Mouse (Mus musculus): ENCODE results near the gene Igsf3. TPM values are rescaled to one million over a fixed set of nuclear protein-coding genes. Genes with fewer than 3 reads are reported as not detected.

Igsf3 gene
- total and polyA plus RNA-seq, 2 experiments from 2014 or later = 74.0 to 77.0 TPM

DNA sequence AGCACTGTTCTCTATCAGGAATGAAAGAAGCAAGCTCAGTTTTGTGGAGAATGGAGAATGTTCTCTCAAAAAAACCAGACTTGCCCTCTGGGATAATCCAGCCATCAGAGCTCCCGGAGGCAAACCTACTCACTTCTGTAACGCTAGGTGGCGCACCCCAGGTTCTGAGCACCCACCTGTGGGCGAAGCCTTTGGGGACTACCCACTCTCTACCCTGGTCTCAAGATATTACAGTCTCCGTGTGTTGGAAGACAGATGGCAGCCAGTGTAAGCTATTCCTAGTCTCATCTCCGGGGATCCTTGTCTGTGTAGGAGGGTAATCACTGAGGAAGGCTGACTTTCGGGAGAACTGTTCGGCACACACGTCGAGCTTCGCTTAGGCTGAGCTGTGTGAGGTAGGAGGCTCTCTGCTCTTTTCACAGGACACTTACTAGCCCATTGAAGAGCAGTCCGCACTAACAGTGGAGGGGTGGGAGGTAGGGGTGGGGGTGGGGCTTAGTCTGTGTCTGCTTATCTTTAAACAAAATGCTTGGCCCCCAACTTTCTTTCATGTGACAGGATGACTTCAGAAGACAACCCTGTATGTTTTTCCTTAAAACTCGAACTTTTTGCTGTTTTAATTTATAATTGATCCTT, 4.4 kb upstream of the Igsf3 start:
- H3K9ac ChIP-seq = no peak overlapping the region
- no peaks in the 10 kb centered on the region for H3K27me3 ChIP-seq (ENCODE audit: insufficient read depth, low read length)
- TF ChIP-seq CTCF (IDR thresholded peaks at IDR 0.05; ENCODE audit: low read depth) = peak; percentile 69
- peaks cover 10% of the 10 kb centered on the region for H3K4me1 ChIP-seq (ENCODE audit: insufficient read depth)
- no peak overlapping the region for H3K4me3 ChIP-seq (ENCODE audit: low read depth, low read length)
- no peaks in the 10 kb centered on the region for H3K9me3 ChIP-seq (ENCODE audit: low read length)
- no peak overlapping the region for H3K27ac ChIP-seq (ENCODE audit: low read depth, low read length)
- ATAC-seq (0 out of 2 replicates have a peak, but pooled peaks have one; percentile 1), DNase-seq (peak; percentile 58)
- 32% methylated on average over 13 of the region's 13 CpGs for WGBS
- H3K36me3 ChIP-seq (ENCODE audit: insufficient read depth) = no peaks in the 10 kb centered on the region
- no peak overlapping the region for H3K4me2 ChIP-seq (ENCODE audit: low read depth)

DNA sequence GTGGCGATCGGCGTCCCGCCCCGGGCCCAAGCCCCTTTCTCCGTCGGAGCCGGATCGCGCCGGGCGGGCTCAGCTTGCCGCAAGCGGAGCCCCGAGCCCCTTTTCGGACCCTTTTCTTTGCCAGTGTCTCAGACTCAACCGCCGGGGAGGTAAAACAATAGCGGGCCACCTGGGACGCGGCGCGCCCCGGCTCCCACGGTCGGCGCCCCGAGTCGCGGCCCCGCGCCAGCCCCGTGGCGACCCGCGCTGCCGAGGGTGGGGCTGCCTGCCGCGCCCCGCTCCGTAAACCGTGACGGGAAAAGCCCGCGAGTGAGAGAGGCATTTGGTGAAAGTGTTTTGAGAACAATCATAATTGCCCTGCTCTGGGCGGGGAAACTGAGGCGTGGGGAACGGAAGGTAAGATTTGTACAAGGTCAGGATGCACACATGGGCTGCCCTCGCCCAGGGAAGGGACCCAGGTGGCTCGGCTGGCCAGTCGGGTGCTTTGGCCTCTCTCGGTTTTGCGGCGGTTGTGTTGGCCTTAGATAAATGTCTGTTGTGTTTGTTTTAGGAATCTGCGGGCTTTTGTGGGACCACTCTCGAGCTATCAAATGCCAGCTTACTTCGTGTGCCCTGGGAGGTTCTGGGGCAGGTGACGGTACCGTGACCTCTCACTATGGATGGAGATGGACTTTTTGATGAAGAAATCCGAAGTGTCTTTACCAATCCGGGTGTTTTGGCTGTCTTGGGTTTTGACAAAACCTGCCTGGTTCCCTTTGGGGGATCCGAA, 557 bp downstream of the Igsf3 start:
- H3K4me3 ChIP-seq (ENCODE audit: low read depth, low read length) = peak overlapping the region; percentile 81
- ATAC-seq (peak; percentile 30), DNase-seq (no peak)
- peak overlapping the region; percentile 81 for H3K4me2 ChIP-seq (ENCODE audit: low read depth)
- H3K9me3 ChIP-seq (ENCODE audit: low read length) = no peaks in the 10 kb centered on the region
- H3K27ac ChIP-seq (ENCODE audit: low read depth, low read length) = peak overlapping the region; percentile 78
- 4% methylated on average over 50 of the region's 62 CpGs for WGBS
- no peaks in the 10 kb centered on the region for H3K36me3 ChIP-seq (ENCODE audit: insufficient read depth)
- peak overlapping the region; percentile 87 for H3K9ac ChIP-seq
- H3K27me3 ChIP-seq (ENCODE audit: insufficient read depth, low read length) = no peaks in the 10 kb centered on the region
- peaks cover 36% of the 10 kb centered on the region for H3K4me1 ChIP-seq (ENCODE audit: insufficient read depth)
- no peak for TF ChIP-seq CTCF (IDR thresholded peaks at IDR 0.05; ENCODE audit: low read depth)

DNA sequence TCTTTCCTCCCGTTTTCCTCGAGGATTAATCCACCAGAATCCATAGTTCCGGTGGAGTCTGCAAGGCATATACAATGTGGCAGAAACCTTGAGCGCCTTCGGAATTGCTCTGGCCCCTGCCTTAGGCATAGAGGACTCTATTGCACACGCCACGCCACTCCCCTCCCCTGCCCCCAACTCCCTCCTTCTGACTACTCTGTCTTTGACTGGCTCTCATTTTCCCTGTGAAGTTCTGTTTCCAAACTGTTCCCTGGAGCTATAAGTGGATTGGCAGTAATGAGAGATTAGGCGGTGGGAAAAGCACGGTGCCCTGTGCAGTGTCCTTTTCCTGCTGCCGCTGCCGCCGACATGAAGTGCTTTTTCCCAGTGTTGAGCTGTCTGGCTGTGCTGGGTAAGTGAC, 1.2 kb downstream of the Igsf3 start:
- H3K4me1 ChIP-seq (ENCODE audit: insufficient read depth) = peaks cover 36% of the 10 kb centered on the region
- no peaks in the 10 kb centered on the region for H3K36me3 ChIP-seq (ENCODE audit: insufficient read depth)
- DNase-seq (peak; percentile 64), ATAC-seq (peak; percentile 48)
- H3K9ac ChIP-seq = peak overlapping the region; percentile 87
- no peak for TF ChIP-seq CTCF (IDR thresholded peaks at IDR 0.05; ENCODE audit: low read depth)
- no peaks in the 10 kb centered on the region for H3K27me3 ChIP-seq (ENCODE audit: insufficient read depth, low read length)
- H3K9me3 ChIP-seq (ENCODE audit: low read length) = no peaks in the 10 kb centered on the region
- peak overlapping the region; percentile 78 for H3K27ac ChIP-seq (ENCODE audit: low read depth, low read length)
- WGBS = 2% methylated on average over 12 of the region's 12 CpGs
- H3K4me2 ChIP-seq (ENCODE audit: low read depth) = peak overlapping the region; percentile 81
- peak overlapping the region; percentile 81 for H3K4me3 ChIP-seq (ENCODE audit: low read depth, low read length)

DNA sequence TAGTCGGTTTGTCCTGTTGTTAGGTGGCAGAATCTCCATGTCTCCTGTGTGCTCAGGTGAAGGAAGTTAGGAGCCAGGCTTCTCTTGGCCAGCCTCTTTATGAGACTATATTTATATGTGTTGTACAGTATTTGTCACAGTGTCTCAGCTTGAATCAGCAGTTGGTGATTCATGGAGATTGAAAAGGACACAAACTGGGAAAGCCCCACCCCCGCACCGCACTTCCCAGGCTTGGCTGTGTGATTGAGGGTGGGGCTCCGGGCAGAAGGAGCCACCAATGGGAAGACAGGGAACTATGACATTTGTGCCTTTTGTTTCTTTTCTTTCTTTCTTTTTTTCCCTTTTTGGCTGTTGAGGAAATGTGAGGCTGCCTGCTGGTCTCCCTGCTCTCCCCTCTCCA, 2.9 kb downstream of the Igsf3 start:
- Histone ChIP-seq H3K9ac (peak overlapping the region; percentile 49), H3K4me2 (ENCODE audit: low read depth) (peak overlapping the region; percentile 81), H3K36me3 (ENCODE audit: insufficient read depth) (no peaks in the 10 kb centered on the region), H3K9me3 (ENCODE audit: low read length) (no peaks in the 10 kb centered on the region), H3K4me1 (ENCODE audit: insufficient read depth) (peaks cover 36% of the 10 kb centered on the region), H3K27me3 (ENCODE audit: insufficient read depth, low read length) (no peaks in the 10 kb centered on the region), H3K4me3 (ENCODE audit: low read depth, low read length) (peak overlapping the region; percentile 81), H3K27ac (ENCODE audit: low read depth, low read length) (no peak overlapping the region)
- DNase-seq (no peak), ATAC-seq (peak; percentile 44)
- 11% methylated on average over 4 of the region's 4 CpGs for WGBS
- TF ChIP-seq CTCF (IDR thresholded peaks at IDR 0.05; ENCODE audit: low read depth) = no peak

DNA sequence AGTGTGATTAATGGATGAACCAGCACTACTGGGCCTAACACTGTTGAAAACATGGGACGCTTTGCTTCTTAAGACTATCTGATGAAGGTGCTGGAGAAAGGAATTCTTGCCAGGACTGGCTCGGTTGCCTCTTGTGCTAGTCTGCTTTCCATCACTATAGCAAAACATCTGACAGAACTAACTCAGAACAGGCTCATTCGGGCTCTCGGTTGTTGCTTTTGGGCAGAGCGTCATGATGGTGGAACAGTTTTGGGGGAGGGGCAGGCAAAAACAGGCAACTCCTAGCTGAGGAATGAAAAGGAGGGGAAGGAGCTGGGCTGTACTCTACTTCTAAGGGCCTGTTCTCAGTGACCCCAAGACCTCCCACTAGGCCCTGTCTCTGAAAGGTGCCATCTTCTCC, 4.8 kb downstream of the Igsf3 start:
- Histone ChIP-seq H3K27ac (ENCODE audit: low read depth, low read length) (no peak overlapping the region), H3K9me3 (ENCODE audit: low read length) (no peaks in the 10 kb centered on the region), H3K27me3 (ENCODE audit: insufficient read depth, low read length) (no peaks in the 10 kb centered on the region), H3K9ac (no peak overlapping the region), H3K4me1 (ENCODE audit: insufficient read depth) (peaks cover 36% of the 10 kb centered on the region), H3K4me2 (ENCODE audit: low read depth) (peak overlapping the region; percentile 81; the same call in 1 of the 2 replicates), H3K4me3 (ENCODE audit: low read depth, low read length) (no peak overlapping the region), H3K36me3 (ENCODE audit: insufficient read depth) (no peaks in the 10 kb centered on the region)
- DNase-seq (no peak), ATAC-seq (no peak)
- no peak for TF ChIP-seq CTCF (IDR thresholded peaks at IDR 0.05; ENCODE audit: low read depth)
- 79% methylated on average over 5 of the region's 5 CpGs for WGBS

DNA sequence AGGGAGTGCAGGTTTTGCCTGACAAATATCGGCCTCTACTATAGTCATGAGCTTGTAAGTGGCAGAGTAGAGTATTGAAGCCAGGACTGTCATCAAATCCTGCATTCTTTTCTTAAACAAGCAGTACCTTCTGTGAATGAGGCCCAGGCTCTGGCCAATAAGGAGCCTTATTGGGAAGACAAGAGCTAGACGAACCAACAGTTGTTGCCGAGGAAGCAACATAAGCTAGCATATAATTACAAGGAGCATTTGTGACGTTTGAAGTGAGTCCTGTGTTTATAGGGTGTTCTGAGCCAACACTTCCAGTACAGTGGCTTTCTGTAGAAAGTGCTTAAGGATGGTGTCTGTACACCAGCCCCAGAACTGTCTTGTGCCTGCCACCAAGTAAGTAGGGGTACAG, 5.9 kb downstream of the Igsf3 start:
- no peak for TF ChIP-seq CTCF (IDR thresholded peaks at IDR 0.05; ENCODE audit: low read depth)
- no peaks in the 10 kb centered on the region for H3K9me3 ChIP-seq (ENCODE audit: low read length)
- 22% methylated on average over 4 of the region's 4 CpGs for WGBS
- no peak overlapping the region for H3K4me2 ChIP-seq (ENCODE audit: low read depth)
- H3K27me3 ChIP-seq (ENCODE audit: insufficient read depth, low read length) = no peaks in the 10 kb centered on the region
- H3K4me1 ChIP-seq (ENCODE audit: insufficient read depth) = peaks cover 36% of the 10 kb centered on the region
- ATAC-seq (peak; percentile 67), DNase-seq (peak; percentile 52)
- H3K9ac ChIP-seq = no peak overlapping the region
- H3K27ac ChIP-seq (ENCODE audit: low read depth, low read length) = no peak overlapping the region
- H3K36me3 ChIP-seq (ENCODE audit: insufficient read depth) = no peaks in the 10 kb centered on the region
- no peak overlapping the region for H3K4me3 ChIP-seq (ENCODE audit: low read depth, low read length)

DNA sequence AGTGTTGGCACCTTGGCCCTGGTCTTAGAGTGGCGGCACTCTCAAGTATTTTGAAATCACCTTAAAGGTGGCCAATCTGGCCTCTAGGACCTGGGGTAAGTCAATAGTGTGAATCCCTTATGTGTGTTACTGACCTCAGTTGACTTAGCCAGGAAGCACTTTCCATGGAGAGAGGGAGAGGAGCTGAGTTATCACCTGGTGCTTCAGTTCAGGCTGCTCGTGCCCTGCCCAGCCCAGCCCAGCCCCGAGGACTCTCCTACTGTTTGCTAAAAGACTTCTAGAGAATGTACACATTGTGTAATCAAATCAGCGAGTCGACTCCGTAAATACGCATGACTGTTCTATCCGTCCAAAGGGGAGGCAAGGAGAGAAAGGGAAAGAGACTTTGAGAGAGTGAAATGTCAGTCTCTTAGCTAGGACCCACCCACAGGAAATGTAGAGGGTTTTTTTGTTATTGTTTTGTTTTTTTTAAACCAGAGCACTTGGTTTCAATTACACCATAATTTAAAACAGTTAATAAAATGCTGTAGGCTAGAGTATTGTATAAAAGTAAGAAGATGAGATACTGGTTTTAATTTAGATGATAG, 9.6 kb downstream of the Igsf3 start:
- H3K4me2 ChIP-seq (ENCODE audit: low read depth) = no peak overlapping the region
- H3K9ac ChIP-seq = no peak overlapping the region
- H3K4me1 ChIP-seq (ENCODE audit: insufficient read depth) = peaks cover 21% of the 10 kb centered on the region
- whole genome bisulfite sequencing = 65% methylated on average over 8 of the region's 8 CpGs
- H3K27me3 ChIP-seq (ENCODE audit: insufficient read depth, low read length) = no peaks in the 10 kb centered on the region
- ATAC-seq (no peak), DNase-seq (no peak)
- no peak for TF ChIP-seq CTCF (IDR thresholded peaks at IDR 0.05; ENCODE audit: low read depth)
- no peak overlapping the region for H3K4me3 ChIP-seq (ENCODE audit: low read depth, low read length)
- H3K36me3 ChIP-seq (ENCODE audit: insufficient read depth) = no peaks in the 10 kb centered on the region
- no peak overlapping the region for H3K27ac ChIP-seq (ENCODE audit: low read depth, low read length)
- no peaks in the 10 kb centered on the region for H3K9me3 ChIP-seq (ENCODE audit: low read length)

Measured in forebrain, postnatal 0 days (tissue).